Mouse (Mus musculus): ENCODE measurements around the gene Tpd52l1. TPM values are rescaled to one million over a fixed set of nuclear protein-coding genes. Genes with fewer than 3 reads are reported as not detected.

Tpd52l1 gene
- polyA plus RNA-seq, 1 experiment from 2014 or later: 31.9 TPM

GRCm38 (mm10) chr10:31297106-31297505 is 148.7 kb downstream of the Tpd52l1 start:
- H3K9me3 ChIP-seq (ENCODE audit: control insufficient read depth, low read length): no peaks in the 10 kb centered on the region
- no peaks in the 10 kb centered on the region for H3K27me3 ChIP-seq (ENCODE audit: control insufficient read depth, insufficient read depth, low read length)
- no peak for ATAC-seq (ENCODE audit: insufficient read depth, low FRiP score, low TSS enrichment)
- DNase-seq (ENCODE audit: low spot score): no peak
- no peak overlapping the region for H3K4me3 ChIP-seq (ENCODE audit: low read depth, low read length)
- no peaks in the 10 kb centered on the region for H3K36me3 ChIP-seq (ENCODE audit: control insufficient read depth, insufficient read depth, low read length)
- WGBS: 78% methylated on average over 4 of the region's 4 CpGs
- H3K9ac ChIP-seq (ENCODE audit: low read length): no peak overlapping the region
- no peak overlapping the region for H3K4me2 ChIP-seq (ENCODE audit: low read depth)
- no peak overlapping the region for H3K27ac ChIP-seq (ENCODE audit: low read depth, low read length)
- no peaks in the 10 kb centered on the region for H3K4me1 ChIP-seq (ENCODE audit: control insufficient read depth, insufficient read depth, low read length)

DNA sequence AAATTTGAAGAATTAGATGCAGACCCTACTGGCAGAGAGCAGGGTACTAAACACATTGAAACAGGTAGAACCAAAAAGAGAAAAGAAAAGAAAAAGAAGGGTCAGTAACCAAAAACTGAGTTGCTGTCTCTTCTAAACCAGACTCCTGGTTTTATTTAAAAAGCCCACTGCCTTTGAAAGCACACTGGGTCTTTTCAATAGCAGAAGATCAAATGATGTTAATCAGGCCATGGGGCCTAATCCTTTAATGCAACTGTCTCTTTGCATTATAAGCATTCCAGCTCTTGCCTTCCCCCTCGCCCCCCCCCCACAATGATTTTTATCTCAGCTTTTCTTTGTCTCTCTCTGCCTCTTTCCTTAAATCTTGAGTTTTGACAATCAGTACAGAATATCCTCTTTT is 149.3 kb downstream of the Tpd52l1 start:
- Histone ChIP-seq H3K9ac (ENCODE audit: low read length) (no peak overlapping the region), H3K4me1 (ENCODE audit: control insufficient read depth, insufficient read depth, low read length) (no peaks in the 10 kb centered on the region), H3K27ac (ENCODE audit: low read depth, low read length) (no peak overlapping the region), H3K4me3 (ENCODE audit: low read depth, low read length) (no peak overlapping the region), H3K9me3 (ENCODE audit: control insufficient read depth, low read length) (no peaks in the 10 kb centered on the region), H3K4me2 (ENCODE audit: low read depth) (no peak overlapping the region), H3K27me3 (ENCODE audit: control insufficient read depth, insufficient read depth, low read length) (no peaks in the 10 kb centered on the region), H3K36me3 (ENCODE audit: control insufficient read depth, insufficient read depth, low read length) (no peaks in the 10 kb centered on the region)
- no peak for DNase-seq (ENCODE audit: low spot score)
- ATAC-seq (ENCODE audit: insufficient read depth, low FRiP score, low TSS enrichment): no peak
- WGBS: 18% methylated on average over 1 of the region's 1 CpGs

DNA sequence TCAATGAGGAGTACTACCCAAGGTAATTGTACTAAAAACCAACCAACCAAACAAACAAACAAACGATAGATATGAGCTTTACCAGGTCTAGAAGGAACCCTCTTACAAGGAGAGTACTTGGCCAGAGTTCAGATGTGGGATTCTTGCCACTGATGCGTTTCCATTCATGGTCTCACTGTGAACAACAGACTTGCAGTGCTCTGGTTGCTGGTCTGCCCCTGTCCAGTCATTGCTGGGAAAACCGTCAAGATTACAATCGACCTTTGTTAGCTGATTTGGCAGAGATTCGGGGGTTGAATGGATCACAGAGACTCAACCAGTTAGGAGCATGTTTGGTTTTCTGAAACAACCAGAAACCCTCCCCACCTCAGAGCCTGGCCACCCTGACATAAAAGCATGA is 150.1 kb downstream of the Tpd52l1 start:
- Histone ChIP-seq H3K4me3 (ENCODE audit: low read depth, low read length) (no peak overlapping the region), H3K36me3 (ENCODE audit: control insufficient read depth, insufficient read depth, low read length) (no peaks in the 10 kb centered on the region), H3K9ac (ENCODE audit: low read length) (no peak overlapping the region), H3K27ac (ENCODE audit: low read depth, low read length) (no peak overlapping the region), H3K4me1 (ENCODE audit: control insufficient read depth, insufficient read depth, low read length) (no peaks in the 10 kb centered on the region), H3K9me3 (ENCODE audit: control insufficient read depth, low read length) (no peaks in the 10 kb centered on the region), H3K4me2 (ENCODE audit: low read depth) (no peak overlapping the region), H3K27me3 (ENCODE audit: control insufficient read depth, insufficient read depth, low read length) (no peaks in the 10 kb centered on the region)
- ATAC-seq (ENCODE audit: insufficient read depth, low FRiP score, low TSS enrichment) (no peak), DNase-seq (ENCODE audit: low spot score) (no peak)
- 64% methylated on average over 5 of the region's 5 CpGs for WGBS

DNA sequence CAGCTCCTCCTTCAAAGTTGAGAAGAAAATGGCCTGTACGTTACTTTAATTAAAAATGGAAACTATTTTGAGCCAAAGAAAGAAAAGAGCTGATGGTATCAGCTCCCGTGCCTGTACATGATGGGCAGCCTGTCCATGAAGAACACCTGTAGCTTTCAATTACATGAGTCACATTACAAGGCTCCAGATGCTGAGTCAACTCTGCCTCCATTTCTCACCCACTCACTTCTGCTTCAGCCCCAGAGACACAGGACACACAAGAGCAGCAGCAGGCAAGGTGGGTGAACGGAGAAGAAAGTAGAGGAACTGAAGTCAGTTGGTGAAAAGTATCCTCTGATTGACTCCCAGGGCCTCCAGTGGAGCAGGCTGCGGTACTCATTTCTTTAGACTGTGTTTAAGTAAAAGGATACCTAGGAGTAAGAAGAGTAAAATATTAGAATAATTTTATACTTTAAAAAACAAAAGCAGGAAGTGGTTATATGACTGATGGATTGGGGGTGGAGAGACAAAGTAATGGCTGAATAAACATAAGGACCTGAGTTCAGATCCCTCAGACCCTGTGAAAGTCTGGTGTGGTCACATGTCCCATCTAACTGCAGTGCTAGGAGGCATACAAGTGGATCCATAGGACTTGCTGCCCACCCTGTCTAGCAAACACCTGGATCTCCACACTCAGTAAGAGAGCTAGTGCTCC is 156.9 kb downstream of the Tpd52l1 start:
- 92% methylated on average over 4 of the region's 4 CpGs for WGBS
- no peak for DNase-seq (ENCODE audit: low spot score)
- Histone ChIP-seq H3K9me3 (ENCODE audit: control insufficient read depth, low read length) (no peaks in the 10 kb centered on the region), H3K4me1 (ENCODE audit: control insufficient read depth, insufficient read depth, low read length) (no peaks in the 10 kb centered on the region), H3K27me3 (ENCODE audit: control insufficient read depth, insufficient read depth, low read length) (no peaks in the 10 kb centered on the region), H3K4me3 (ENCODE audit: low read depth, low read length) (no peak overlapping the region), H3K9ac (ENCODE audit: low read length) (no peak overlapping the region), H3K36me3 (ENCODE audit: control insufficient read depth, insufficient read depth, low read length) (no peaks in the 10 kb centered on the region), H3K4me2 (ENCODE audit: low read depth) (no peak overlapping the region), H3K27ac (ENCODE audit: low read depth, low read length) (no peak overlapping the region)
- no peak for ATAC-seq (ENCODE audit: insufficient read depth, low FRiP score, low TSS enrichment)

DNA sequence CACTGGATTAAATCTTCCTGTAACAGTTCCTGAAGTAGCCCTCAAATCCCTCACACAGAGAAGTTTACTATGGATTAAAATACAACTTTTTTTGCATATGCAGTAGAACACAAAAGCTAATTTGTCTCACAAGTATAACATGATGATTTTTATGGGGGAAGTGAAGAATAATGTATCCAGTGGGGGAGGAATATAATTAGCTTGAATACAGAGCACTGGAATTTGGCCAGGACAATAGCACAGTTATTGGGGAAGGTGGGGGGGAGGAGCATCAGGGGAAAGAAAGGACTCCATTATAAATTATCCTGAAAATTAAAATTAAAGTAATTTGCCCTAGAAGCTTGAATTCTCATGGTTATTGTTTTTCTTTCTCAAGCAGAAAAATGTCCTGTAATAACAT is 158.0 kb downstream of the Tpd52l1 start:
- Histone ChIP-seq H3K27me3 (ENCODE audit: control insufficient read depth, insufficient read depth, low read length) (no peaks in the 10 kb centered on the region), H3K36me3 (ENCODE audit: control insufficient read depth, insufficient read depth, low read length) (no peaks in the 10 kb centered on the region), H3K9ac (ENCODE audit: low read length) (no peak overlapping the region), H3K27ac (ENCODE audit: low read depth, low read length) (no peak overlapping the region), H3K4me2 (ENCODE audit: low read depth) (no peak overlapping the region), H3K4me3 (ENCODE audit: low read depth, low read length) (no peak overlapping the region), H3K4me1 (ENCODE audit: control insufficient read depth, insufficient read depth, low read length) (no peaks in the 10 kb centered on the region), H3K9me3 (ENCODE audit: control insufficient read depth, low read length) (no peaks in the 10 kb centered on the region)
- ATAC-seq (ENCODE audit: insufficient read depth, low FRiP score, low TSS enrichment) (no peak), DNase-seq (ENCODE audit: low spot score) (no peak)

Other genes starting within 250 kb of the Tpd52l1 start
- 66.3 and 73.6 TPM in 2 replicates for gene Hddc2, start 132.6 kb downstream of the Tpd52l1 start, polyA plus RNA-seq (2014; fragmentation: Nextera tagmentation; extraction: Ambion mirVana)
- gene Rnf217, start 163.2 kb upstream of the Tpd52l1 start, polyA plus RNA-seq (2014; fragmentation: Nextera tagmentation; extraction: Ambion mirVana): 1.9 and 2.4 TPM in 2 replicates